ENCODE assay signal across 8 mouse cellular contexts in genomic region chr15:85670176-85670788, GRCm38 (mm10).
DNase-seq lines count a peak whose midpoint lies in the region; ATAC-seq lines count a peak whose summit lies in the region.

No protein-coding gene starts in this region.

- peak overlapping the region; percentile 79 for H3K4me2 ChIP-seq in hindbrain, embryonic 12.5 days (replicated peaks)

- 1% methylated on average over 56 of the region's 64 CpGs for WGBS in hindbrain, embryonic 12.5 days
- 1% methylated on average over 54 of the region's 64 CpGs for WGBS in macrophage (ENCODE audit: missing documents)

- H3K4me1 ChIP-seq in hindbrain, embryonic 12.5 days, result peaks cover 34% of the 10 kb centered on the region

- peak; percentile 80 for ATAC-seq in hindbrain, embryonic 12.5 days (ENCODE audit: low FRiP score)

- peaks cover 55% of the 10 kb centered on the region for H3K79me2 ChIP-seq in macrophage (ENCODE audit: inconsistent target)

- intact Hi-C loops in left cerebral cortex, postnatal 10 days (cut with DNase I), result loop anchor here (5.0 kb wide), 1 partner anchor 58 kb away; no protein-coding TSS in a partner anchor

- no peaks in the 10 kb centered on the region for H3K9me3 ChIP-seq in hindbrain, embryonic 12.5 days (replicated peaks)

- peak overlapping the region; percentile 71 for H3K4me3 ChIP-seq in hindbrain, embryonic 12.5 days
- H3K4me3 ChIP-seq in macrophage (ENCODE audit: inconsistent target), result peak overlapping the region; percentile 43

- H3K27me3 ChIP-seq in hindbrain, embryonic 12.5 days, result peaks cover 78% of the 10 kb centered on the region

- 0 out of 2 replicates have a peak, but pooled peaks cover 3% of the 10 kb centered on the region for H3K36me3 ChIP-seq in hindbrain, embryonic 12.5 days
- H3K36me3 ChIP-seq in macrophage (ENCODE audit: inconsistent target), result no peaks in the 10 kb centered on the region

- peak; percentile 84 to 95 for DNase-seq in adrenal gland, adult (ENCODE audit: inconsistent age in 2 of 2, low spot score in 1 of 2)
- DNase-seq in adrenal gland, postnatal 25 days, result no peak
- peak; percentile 86 for DNase-seq in cerebellum, adult 11-12 months
- DNase-seq in frontal cortex, postnatal 10 days (ENCODE audit: low spot score in 2 of 2), result peak; percentile 72 to 82
- DNase-seq in left cerebral cortex, postnatal 10 days (ENCODE audit: extremely low spot score in 1 of 2, low spot score in 2 of 2), result peak; percentile 74 to 89
- DNase-seq in right cerebral cortex, postnatal 4 days, result peak; percentile 80

- H3K9ac ChIP-seq in hindbrain, embryonic 12.5 days, result peak overlapping the region; percentile 88

- H3K27ac ChIP-seq in hindbrain, embryonic 12.5 days, result peak overlapping the region; percentile 96
- peak overlapping the region; percentile 78 for H3K27ac ChIP-seq in macrophage
